Mouse (Mus musculus) midbrain, embryonic 16.5 days (tissue): ENCODE measurements around the gene Vps4b. TPM values are rescaled to one million over a fixed set of nuclear protein-coding genes. Genes with fewer than 3 reads are reported as not detected.

Source experiments
- ATAC-seq: fragments of 200-750 bp; cut with Nextera tagmentation; 2 replicates; pipeline ENCODE4 v1.8.0; 2017; ENCODE audit warnings: moderate TSS enrichment
- H3K27ac ChIP-seq: fragments of 300-500 bp; sonication (generic); 2 replicates; pipeline ENCODE4 v1.5.1; 2014; ENCODE audit warnings: mild to moderate bottlenecking, low read length, mixed read lengths
- H3K27me3 ChIP-seq: fragments of 300-500 bp; sonication (generic); 2 replicates; pipeline ENCODE4 v1.6.1; 2014; ENCODE audit warnings: low read depth, low read length, mixed read lengths; ENCODE audit not compliant: control insufficient read depth, insufficient read depth
- H3K36me3 ChIP-seq: fragments of 300-500 bp; sonication (generic); 2 replicates; pipeline ENCODE4 v1.6.1; 2014; ENCODE audit warnings: mild to moderate bottlenecking, low read length, moderate library complexity, mixed read lengths; ENCODE audit not compliant: control insufficient read depth, insufficient read depth
- H3K4me1 ChIP-seq: fragments of 300-500 bp; sonication (generic); 2 replicates; pipeline ENCODE4 v1.6.1; 2014; ENCODE audit warnings: mild to moderate bottlenecking, low read length, mixed read lengths; ENCODE audit not compliant: control insufficient read depth, insufficient read depth
- H3K4me2 ChIP-seq: fragments of 300-500 bp; sonication (generic); 2 replicates; pipeline ENCODE4 v1.6.1; 2014; ENCODE audit warnings: mild to moderate bottlenecking, low read length, mixed read lengths
- H3K4me3 ChIP-seq: fragments of 300-500 bp; sonication (generic); 2 replicates; pipeline ENCODE4 v1.5.1; 2014; ENCODE audit warnings: low read depth, mild to moderate bottlenecking, low read length, moderate library complexity, mixed read lengths
- H3K9ac ChIP-seq: fragments of 300-500 bp; sonication (generic); 2 replicates; pipeline ENCODE4 v1.6.1; 2014; ENCODE audit warnings: low read depth, low read length, mixed read lengths
- H3K9me3 ChIP-seq: fragments of 300-500 bp; sonication (generic); replicated peaks from 2 replicates; pipeline ENCODE4 v1.6.1; 2014; ENCODE audit warnings: mild to moderate bottlenecking, low read length, mixed read lengths; ENCODE audit not compliant: control insufficient read depth, poor library complexity, severe bottlenecking
- WGBS: fragments of 180-500 bp; shearing (Covaris S2); extraction: QIAGEN DNeasy Blood & Tissue Kit; methylation state at CpG from one replicate; pipeline ENCODE4 v1.1.7; 2014; 5-methylcytosine and 5-hydroxymethylcytosine counted together
- polyA plus RNA-seq: library from polyadenylated mRNA; unstranded; fragments of >200 nt; fragmentation: Nextera tagmentation; extraction: Ambion mirVana; gene quantifications from 2 replicates; pipeline ENCODE4 v1.2.1, GENCODE M21; 2015

The Vps4b gene
- polyA plus RNA-seq, 1 experiment from 2014 or later, result 32.9 TPM

- Histone ChIP-seq H3K27me3 (no peaks in the 10 kb centered on the region), H3K36me3 (no peaks in the 10 kb centered on the region; the same call in 1 of the 2 replicates), H3K4me2 (peak within 1 kb of the TSS; percentile 97), H3K4me3 (peak within 1 kb of the TSS; percentile 87), H3K27ac (peak within 1 kb of the TSS; percentile 77), H3K9ac (peak within 1 kb of the TSS; percentile 85), H3K4me1 (peaks cover 12% of the 10 kb centered on the region), H3K9me3 (no peaks in the 10 kb centered on the region)
- 1% methylated on average over 50 of the region's 51 CpGs for WGBS
- ATAC-seq, result peak; percentile 99
These were observed 36.7 kb downstream of the Vps4b start, which contains the start of gene Kdsr for GRCm38 (mm10) chr1:106759572-106760435. Gene Kdsr (minus strand): TSS chr1:106759727.

GRCm38 (mm10) chr1:106758734-106759571, 37.6 kb downstream of the Vps4b start:
- H3K36me3 ChIP-seq, result no peaks in the 10 kb centered on the region; the same call in 1 of the 2 replicates
- peak overlapping the region; percentile 77 for H3K27ac ChIP-seq
- H3K27me3 ChIP-seq, result no peaks in the 10 kb centered on the region
- WGBS, result 4% methylated on average over 34 of the region's 34 CpGs
- no peaks in the 10 kb centered on the region for H3K9me3 ChIP-seq
- peak overlapping the region; percentile 97 for H3K4me2 ChIP-seq
- H3K4me3 ChIP-seq, result peak overlapping the region; percentile 87
- H3K9ac ChIP-seq, result peak overlapping the region; percentile 85
- peak; percentile 50 for ATAC-seq
- peaks cover 12% of the 10 kb centered on the region for H3K4me1 ChIP-seq

GRCm38 (mm10) chr1:106756633-106757032, 39.9 kb downstream of the Vps4b start:
- Histone ChIP-seq H3K27me3 (no peaks in the 10 kb centered on the region), H3K4me1 (peaks cover 12% of the 10 kb centered on the region), H3K4me3 (no peak overlapping the region), H3K9me3 (no peaks in the 10 kb centered on the region), H3K36me3 (peaks cover 4% of the 10 kb centered on the region; the same call in 1 of the 2 replicates), H3K4me2 (no peak overlapping the region), H3K9ac (no peak overlapping the region), H3K27ac (no peak overlapping the region)
- ATAC-seq, result no peak
- 96% methylated on average over 4 of the region's 4 CpGs for WGBS

- ATAC-seq, result no peak
- Histone ChIP-seq H3K27me3 (no peaks in the 10 kb centered on the region), H3K4me2 (no peak overlapping the region), H3K4me1 (no peaks in the 10 kb centered on the region; the same call in 1 of the 2 replicates), H3K27ac (no peak overlapping the region), H3K4me3 (no peak overlapping the region), H3K9me3 (no peaks in the 10 kb centered on the region), H3K36me3 (peaks cover 12% of the 10 kb centered on the region), H3K9ac (no peak overlapping the region)
- 100% methylated on average over 5 of the region's 5 CpGs for WGBS
These were observed 44.5 kb downstream of the Vps4b start for GRCm38 (mm10) chr1:106752013-106752412.

- Histone ChIP-seq H3K4me2 (no peak overlapping the region), H3K4me1 (no peaks in the 10 kb centered on the region), H3K9me3 (no peaks in the 10 kb centered on the region), H3K27me3 (no peaks in the 10 kb centered on the region), H3K4me3 (no peak overlapping the region), H3K9ac (no peak overlapping the region), H3K36me3 (peaks cover 23% of the 10 kb centered on the region), H3K27ac (no peak overlapping the region)
- 88% methylated on average over 1 of the region's 1 CpGs for WGBS
- ATAC-seq, result no peak
These were observed 45.9 kb downstream of the Vps4b start for GRCm38 (mm10) chr1:106750656-106751055.

- 94% methylated on average over 6 of the region's 6 CpGs for WGBS
- H3K9ac ChIP-seq, result no peak overlapping the region
- no peaks in the 10 kb centered on the region for H3K27me3 ChIP-seq
- peaks cover 23% of the 10 kb centered on the region for H3K36me3 ChIP-seq
- no peaks in the 10 kb centered on the region for H3K9me3 ChIP-seq
- no peaks in the 10 kb centered on the region for H3K4me1 ChIP-seq
- H3K4me2 ChIP-seq, result no peak overlapping the region
- ATAC-seq, result no peak
- H3K27ac ChIP-seq, result no peak overlapping the region
- H3K4me3 ChIP-seq, result no peak overlapping the region
These were observed 47.8 kb downstream of the Vps4b start for GRCm38 (mm10) chr1:106748555-106749315.

GRCm38 (mm10) chr1:106742980-106743379, 53.5 kb downstream of the Vps4b start:
- Histone ChIP-seq H3K9ac (no peak overlapping the region), H3K4me2 (no peak overlapping the region), H3K4me1 (no peaks in the 10 kb centered on the region), H3K27ac (no peak overlapping the region), H3K27me3 (no peaks in the 10 kb centered on the region), H3K9me3 (no peaks in the 10 kb centered on the region), H3K4me3 (no peak overlapping the region), H3K36me3 (peaks cover 24% of the 10 kb centered on the region)
- 85% methylated on average over 6 of the region's 6 CpGs for WGBS
- ATAC-seq, result no peak

- no peaks in the 10 kb centered on the region for H3K4me1 ChIP-seq
- no peak overlapping the region for H3K4me3 ChIP-seq
- H3K9ac ChIP-seq, result no peak overlapping the region
- no peak overlapping the region for H3K27ac ChIP-seq
- ATAC-seq, result no peak
- H3K9me3 ChIP-seq, result no peaks in the 10 kb centered on the region
- no peak overlapping the region for H3K4me2 ChIP-seq
- no peaks in the 10 kb centered on the region for H3K27me3 ChIP-seq
- H3K36me3 ChIP-seq, result peaks cover 7% of the 10 kb centered on the region
- WGBS, result 94% methylated on average over 4 of the region's 4 CpGs
These were observed 55.8 kb downstream of the Vps4b start for GRCm38 (mm10) chr1:106740735-106741134.
